Mouse (Mus musculus) intestine, postnatal 0 days (tissue): ENCODE measurements around the gene Nop16. TPM values are rescaled to one million over a fixed set of nuclear protein-coding genes. Genes with fewer than 3 reads are reported as not detected.

Experiments used
- ATAC-seq: fragments of 200-750 bp; cut with Nextera tagmentation; 2 replicates; pipeline ENCODE4 v1.8.0; 2017; ENCODE audit warnings: mild to moderate bottlenecking, moderate TSS enrichment, moderate library complexity
- H3K27ac ChIP-seq: fragments of 300-500 bp; sonication (generic); 2 replicates; pipeline ENCODE4 v1.5.1; 2014; ENCODE audit warnings: mild to moderate bottlenecking, low read depth, low read length, moderate library complexity
- H3K27me3 ChIP-seq: fragments of 300-500 bp; sonication (generic); replicated peaks from 2 replicates; pipeline ENCODE4 v1.6.1; 2014; ENCODE audit warnings: low read length, mixed read lengths; ENCODE audit not compliant: control insufficient read depth, insufficient read depth
- H3K36me3 ChIP-seq: fragments of 300-500 bp; sonication (generic); 2 replicates; pipeline ENCODE4 v1.6.1; 2014; ENCODE audit warnings: mild to moderate bottlenecking, moderate library complexity; ENCODE audit not compliant: control insufficient read depth, insufficient read depth
- H3K4me1 ChIP-seq: fragments of 300-500 bp; sonication (generic); replicated peaks from 2 replicates; pipeline ENCODE4 v1.6.1; 2014; ENCODE audit warnings: antibody characterized with exemption, low read length, mixed read lengths; ENCODE audit not compliant: control insufficient read depth, insufficient read depth
- H3K4me2 ChIP-seq: fragments of 300-500 bp; sonication (generic); replicated peaks from 2 replicates; pipeline ENCODE4 v1.6.1; 2014; ENCODE audit warnings: low read depth, mild to moderate bottlenecking, moderate library complexity
- H3K4me3 ChIP-seq: fragments of 300-500 bp; sonication (generic); 2 replicates; pipeline ENCODE4 v1.5.1; 2014; ENCODE audit warnings: low read depth, low read length
- H3K9ac ChIP-seq: fragments of 300-500 bp; sonication (generic); 2 replicates; pipeline ENCODE4 v1.6.1; 2014; ENCODE audit warnings: mild to moderate bottlenecking, low read depth, low read length
- H3K9me3 ChIP-seq: fragments of 300-500 bp; sonication (generic); 2 replicates; pipeline ENCODE4 v1.6.1; 2016; ENCODE audit warnings: mixed run types; ENCODE audit not compliant: control insufficient read depth
- CTCF ChIP-seq: sonication (generic); IDR thresholded peaks from 2 replicates; pipeline ENCODE4 v1.5.1; 2016; ENCODE audit warnings: low read depth, mild to moderate bottlenecking, control low read depth, antibody characterized with exemption, moderate library complexity
- WGBS: fragments of 180-500 bp; shearing (Covaris S2); extraction: QIAGEN DNeasy Blood & Tissue Kit; methylation state at CpG from one replicate; pipeline ENCODE4 v1.1.7; 2014; 5-methylcytosine and 5-hydroxymethylcytosine counted together
- polyA plus RNA-seq: library from polyadenylated mRNA; unstranded; fragments of >200 nt; fragmentation: Nextera tagmentation; extraction: Ambion mirVana; gene quantifications from 2 replicates; pipeline ENCODE4 v1.2.1, GENCODE M21; 2015

Nop16 gene
- polyA plus RNA-seq, 1 experiment from 2014 or later = 25.7 TPM

GRCm38 (mm10) chr13:54577652-54578507, 12.0 kb downstream of the Nop16 start:
- Histone ChIP-seq H3K4me3 (no peak overlapping the region), H3K27me3 (no peaks in the 10 kb centered on the region), H3K9ac (no peak overlapping the region), H3K9me3 (no peaks in the 10 kb centered on the region), H3K36me3 (peaks cover 22% of the 10 kb centered on the region; the same call in 1 of the 2 replicates), H3K4me1 (peaks cover 5% of the 10 kb centered on the region; the same call in 1 of the 2 replicates), H3K4me2 (no peak overlapping the region), H3K27ac (no peak overlapping the region)
- 81% methylated on average over 21 of the region's 21 CpGs for WGBS
- no peak for ATAC-seq
- TF ChIP-seq CTCF = no peak

GRCm38 (mm10) chr13:54575489-54575888, 14.4 kb downstream of the Nop16 start:
- ATAC-seq = no peak

GRCm38 (mm10) chr13:54574854-54575481, 14.9 kb downstream of the Nop16 start, which contains the start of gene Arl10:
TSS of gene Arl10 (plus strand) at chr13:54575015.
- Histone ChIP-seq H3K4me2 (peak within 1 kb of the TSS; percentile 74), H3K27ac (peak within 1 kb of the TSS; percentile 50), H3K9ac (peak within 1 kb of the TSS; percentile 64), H3K36me3 (peaks cover 14% of the 10 kb centered on the region; the same call in 1 of the 2 replicates), H3K4me1 (0 out of 2 replicates have a peak, but pooled peaks cover 5% of the 10 kb centered on the region), H3K4me3 (peak within 1 kb of the TSS; percentile 66), H3K9me3 (no peaks in the 10 kb centered on the region), H3K27me3 (no peaks in the 10 kb centered on the region)
- peak; percentile 78 for ATAC-seq
- TF ChIP-seq CTCF = peak; percentile 53
- WGBS = under 1% methylated on average over 55 of the region's 55 CpGs

More at GRCm38 (mm10) chr13:54575489-54575888, 14.4 kb downstream of the Nop16 start:
- Histone ChIP-seq H3K4me2 (peak overlapping the region; percentile 74), H3K27ac (peak overlapping the region; percentile 50), H3K27me3 (no peaks in the 10 kb centered on the region), H3K4me3 (peak overlapping the region; percentile 66), H3K4me1 (0 out of 2 replicates have a peak, but pooled peaks cover 5% of the 10 kb centered on the region), H3K9me3 (no peaks in the 10 kb centered on the region), H3K9ac (peak overlapping the region; percentile 64), H3K36me3 (peaks cover 14% of the 10 kb centered on the region; the same call in 1 of the 2 replicates)
- 2% methylated on average over 19 of the region's 19 CpGs for WGBS
- no peak for TF ChIP-seq CTCF

GRCm38 (mm10) chr13:54572621-54573020, 17.3 kb downstream of the Nop16 start:
- WGBS = 81% methylated on average over 4 of the region's 4 CpGs
- no peak for TF ChIP-seq CTCF
- Histone ChIP-seq H3K4me3 (no peak overlapping the region), H3K9ac (no peak overlapping the region), H3K9me3 (no peaks in the 10 kb centered on the region), H3K27ac (no peak overlapping the region), H3K27me3 (no peaks in the 10 kb centered on the region), H3K36me3 (peaks cover 11% of the 10 kb centered on the region; the same call in 1 of the 2 replicates), H3K4me2 (no peak overlapping the region), H3K4me1 (0 out of 2 replicates have a peak, but pooled peaks cover 5% of the 10 kb centered on the region)
- no peak for ATAC-seq

GRCm38 (mm10) chr13:54571637-54572036, 18.3 kb downstream of the Nop16 start:
- no peak overlapping the region for H3K9ac ChIP-seq
- no peak for TF ChIP-seq CTCF
- H3K4me2 ChIP-seq = no peak overlapping the region
- no peak overlapping the region for H3K4me3 ChIP-seq
- 0 out of 2 replicates have a peak, but pooled peaks cover 5% of the 10 kb centered on the region for H3K4me1 ChIP-seq
- H3K27me3 ChIP-seq = no peaks in the 10 kb centered on the region
- no peaks in the 10 kb centered on the region for H3K9me3 ChIP-seq
- H3K36me3 ChIP-seq = peaks cover 2% of the 10 kb centered on the region; the same call in 1 of the 2 replicates
- WGBS = 47% methylated on average over 2 of the region's 2 CpGs
- no peak overlapping the region for H3K27ac ChIP-seq
- no peak for ATAC-seq

GRCm38 (mm10) chr13:54570736-54571135, 19.2 kb downstream of the Nop16 start:
- no peak overlapping the region for H3K4me2 ChIP-seq
- 75% methylated on average over 4 of the region's 4 CpGs for WGBS
- no peaks in the 10 kb centered on the region for H3K36me3 ChIP-seq
- no peak for TF ChIP-seq CTCF
- no peaks in the 10 kb centered on the region for H3K27me3 ChIP-seq
- no peaks in the 10 kb centered on the region for H3K4me1 ChIP-seq
- H3K4me3 ChIP-seq = no peak overlapping the region
- H3K27ac ChIP-seq = no peak overlapping the region
- H3K9me3 ChIP-seq = no peaks in the 10 kb centered on the region
- ATAC-seq = no peak
- H3K9ac ChIP-seq = no peak overlapping the region
